Mouse (Mus musculus) midbrain, postnatal 0 days (tissue): ENCODE results near the gene Eme1. TPM values are rescaled to one million over a fixed set of nuclear protein-coding genes. Genes with fewer than 3 reads are reported as not detected.

Source experiments
- ATAC-seq: fragments of 200-750 bp; cut with Nextera tagmentation; 2 replicates; pipeline ENCODE4 v1.8.0; 2017; ENCODE audit warnings: moderate number of reproducible peaks, mild to moderate bottlenecking, moderate TSS enrichment, moderate library complexity; ENCODE audit not compliant: low FRiP score
- DNase-seq: peaks from one replicate; pipeline ENCODE4 v3.0.0-alpha.2; 2015; ENCODE audit warnings: low spot score
- H3K27ac ChIP-seq: fragments of 300-500 bp; sonication (generic); 2 replicates; pipeline ENCODE4 v1.5.1; 2014; ENCODE audit warnings: low read depth, mild to moderate bottlenecking, low read length, mixed read lengths
- H3K27me3 ChIP-seq: fragments of 300-500 bp; sonication (generic); 2 replicates; pipeline ENCODE4 v1.6.1; 2014; ENCODE audit warnings: low read length, control low read depth, mixed read lengths; ENCODE audit not compliant: insufficient read depth
- H3K36me3 ChIP-seq: fragments of 300-500 bp; sonication (generic); 2 replicates; pipeline ENCODE4 v1.6.1; 2014; ENCODE audit warnings: low read length, control low read depth, mixed read lengths; ENCODE audit not compliant: insufficient read depth
- H3K4me1 ChIP-seq: fragments of 300-500 bp; sonication (generic); 2 replicates; pipeline ENCODE4 v1.6.1; 2014; ENCODE audit warnings: mild to moderate bottlenecking, control low read depth, antibody characterized with exemption, low read length, mixed read lengths; ENCODE audit not compliant: insufficient read depth
- H3K4me2 ChIP-seq: fragments of 300-500 bp; sonication (generic); 2 replicates; pipeline ENCODE4 v1.6.1; 2014; ENCODE audit warnings: low read depth, mild to moderate bottlenecking, low read length, mixed read lengths; ENCODE audit not compliant: poor library complexity, severe bottlenecking
- H3K4me3 ChIP-seq: fragments of 300-500 bp; sonication (generic); 2 replicates; pipeline ENCODE4 v1.5.1; 2014; ENCODE audit warnings: low read depth, mild to moderate bottlenecking, low read length, moderate library complexity
- H3K9ac ChIP-seq: fragments of 300-500 bp; sonication (generic); replicated peaks from 2 replicates; pipeline ENCODE4 v1.6.1; 2014; ENCODE audit warnings: mild to moderate bottlenecking, low read length, moderate library complexity, mixed read lengths; ENCODE audit not compliant: poor library complexity, severe bottlenecking
- H3K9me3 ChIP-seq: fragments of 300-500 bp; sonication (generic); 2 replicates; pipeline ENCODE4 v1.6.1; 2016; ENCODE audit warnings: low read length, control low read depth
- CTCF ChIP-seq: IDR thresholded peaks from 2 replicates; pipeline ENCODE4 v1.5.1; 2016; ENCODE audit warnings: antibody characterized with exemption, mild to moderate bottlenecking
- WGBS: fragments of 180-500 bp; shearing (Covaris S2); extraction: QIAGEN DNeasy Blood & Tissue Kit; methylation state at CpG from one replicate; pipeline ENCODE4 v1.1.7; 2014; 5-methylcytosine and 5-hydroxymethylcytosine counted together
- polyA plus RNA-seq: library from polyadenylated mRNA; unstranded; fragments of >200 nt; fragmentation: Nextera tagmentation; extraction: Ambion mirVana; gene quantifications from 2 replicates; pipeline ENCODE4 v1.2.1, GENCODE M21; 2015
- total RNA-seq: library from RNA; depleted of rRNA; stranded (reverse); fragments of >200 nt; gene quantifications from 2 replicates; pipeline ENCODE4 v1.2.3, GENCODE M21; 2014; rRNA removed

Gene Eme1
- total RNA-seq (0.28 and 0.49 TPM in 2 replicates), polyA plus RNA-seq (0.75 and 0.82 TPM in 2 replicates)

GRCm38 (mm10) chr11:94653663-94654436, at the start of gene Eme1, which contains the start of gene Mrpl27:
Eme1 (minus strand) TSS chr11:94653964.
Mrpl27 (plus strand) TSS chr11:94653767.
- Histone ChIP-seq H3K36me3 (peaks cover 7% of the 10 kb centered on the region), H3K4me2 (peak within 1 kb of the TSS; percentile 78), H3K27me3 (no peaks in the 10 kb centered on the region), H3K27ac (peak within 1 kb of the TSS; percentile 92), H3K4me3 (peak within 1 kb of the TSS; percentile 60), H3K9me3 (no peaks in the 10 kb centered on the region), H3K9ac (peak within 1 kb of the TSS; percentile 68), H3K4me1 (0 out of 2 replicates have a peak, but pooled peaks cover 2% of the 10 kb centered on the region)
- no peak for TF ChIP-seq CTCF
- DNase-seq (peak; percentile 85), ATAC-seq (peak; percentile 88)
- 1% methylated on average over 32 of the region's 32 CpGs for WGBS

- no peak for DNase-seq
Measured at GRCm38 (mm10) chr11:94702216-94702610, 48.4 kb upstream of the Eme1 start.

GRCm38 (mm10) chr11:94701401-94702215, 47.8 kb upstream of the Eme1 start:
- Histone ChIP-seq H3K9me3 (no peaks in the 10 kb centered on the region), H3K27ac (no peak overlapping the region), H3K9ac (no peak overlapping the region), H3K4me1 (no peaks in the 10 kb centered on the region), H3K4me2 (no peak overlapping the region), H3K36me3 (no peaks in the 10 kb centered on the region), H3K4me3 (no peak overlapping the region), H3K27me3 (no peaks in the 10 kb centered on the region)
- DNase-seq = peak; percentile 15
- TF ChIP-seq CTCF = no peak
- 68% methylated on average over 27 of the region's 27 CpGs for WGBS
- no peak for ATAC-seq

More at GRCm38 (mm10) chr11:94702216-94702610, 48.4 kb upstream of the Eme1 start:
- Histone ChIP-seq H3K27me3 (no peaks in the 10 kb centered on the region), H3K27ac (no peak overlapping the region), H3K4me3 (no peak overlapping the region), H3K9ac (no peak overlapping the region), H3K4me1 (no peaks in the 10 kb centered on the region), H3K9me3 (no peaks in the 10 kb centered on the region), H3K4me2 (no peak overlapping the region), H3K36me3 (no peaks in the 10 kb centered on the region)
- TF ChIP-seq CTCF = no peak
- no peak for ATAC-seq
- 69% methylated on average over 3 of the region's 3 CpGs for WGBS

GRCm38 (mm10) chr11:94699399-94699798, 45.6 kb upstream of the Eme1 start:
- no peak for ATAC-seq
- no peaks in the 10 kb centered on the region for H3K4me1 ChIP-seq
- H3K9ac ChIP-seq = no peak overlapping the region
- TF ChIP-seq CTCF = no peak
- H3K36me3 ChIP-seq = no peaks in the 10 kb centered on the region
- no peaks in the 10 kb centered on the region for H3K27me3 ChIP-seq
- H3K4me3 ChIP-seq = no peak overlapping the region
- no peaks in the 10 kb centered on the region for H3K9me3 ChIP-seq
- H3K4me2 ChIP-seq = no peak overlapping the region
- no peak for DNase-seq
- 100% methylated on average over 2 of the region's 3 CpGs for WGBS
- no peak overlapping the region for H3K27ac ChIP-seq

- Histone ChIP-seq H3K4me2 (no peak overlapping the region), H3K27me3 (no peaks in the 10 kb centered on the region), H3K36me3 (no peaks in the 10 kb centered on the region), H3K4me3 (no peak overlapping the region), H3K9ac (no peak overlapping the region), H3K4me1 (no peaks in the 10 kb centered on the region), H3K9me3 (no peaks in the 10 kb centered on the region), H3K27ac (no peak overlapping the region)
- 50% methylated on average over 13 of the region's 13 CpGs for WGBS
- ATAC-seq (no peak), DNase-seq (no peak)
- TF ChIP-seq CTCF = no peak
Measured at GRCm38 (mm10) chr11:94697703-94698464, 44.1 kb upstream of the Eme1 start.
